Mouse (Mus musculus) left cerebral cortex, adult 8-10 months (tissue): ENCODE measurements around the gene Kcnip2. TPM values are rescaled to one million over a fixed set of nuclear protein-coding genes. Genes with fewer than 3 reads are reported as not detected.
"Not testable (repeated sequence)": the region's sequence is repeated elsewhere in the genome, so short reads cannot be mapped to it uniquely, and the experiment has no call there.

Experiments
- DNase-seq, 2 experiments: peaks; one replicate each; pipeline ENCODE4 v3.0.0; 2022; ENCODE audit warnings: low spot score in 2 of 2
- total RNA-seq, 4 experiments: library from RNA; stranded (reverse); gene quantifications; 2 replicates each; pipeline ENCODE4 v1.2.4; 2022

Gene Kcnip2
- total RNA-seq, 4 experiments from 2014 or later = 150 to 177 (median 154) TPM

- no peak for DNase-seq
These were observed 3.7 kb downstream of the Kcnip2 start for GRCm38 (mm10) chr19:45812115-45812514.

GRCm38 (mm10) chr19:45811028-45811674, 4.7 kb downstream of the Kcnip2 start:
- DNase-seq = no peak

- DNase-seq = no peak
These were observed 8.1 kb downstream of the Kcnip2 start for GRCm38 (mm10) chr19:45807732-45808131.

- not testable (repeated sequence) for DNase-seq
These were observed 10.0 kb downstream of the Kcnip2 start for GRCm38 (mm10) chr19:45805817-45806216.

GRCm38 (mm10) chr19:45804593-45805368, 11.1 kb downstream of the Kcnip2 start:
- no peak for DNase-seq

GRCm38 (mm10) chr19:45803408-45803807, 12.5 kb downstream of the Kcnip2 start:
- no peak for DNase-seq

- no peak for DNase-seq
These were observed 13.2 kb downstream of the Kcnip2 start for GRCm38 (mm10) chr19:45802702-45803101.

- no peak for DNase-seq
These were observed 19.0 kb downstream of the Kcnip2 start for GRCm38 (mm10) chr19:45796879-45797278.

- DNase-seq = no peak
These were observed 19.8 kb downstream of the Kcnip2 start for GRCm38 (mm10) chr19:45796061-45796556.

- no peak for DNase-seq
These were observed 20.4 kb downstream of the Kcnip2 start for GRCm38 (mm10) chr19:45795406-45795944.

- DNase-seq = no peak
These were observed 21.1 kb downstream of the Kcnip2 start for GRCm38 (mm10) chr19:45794718-45795117.

- no peak for DNase-seq
These were observed 23.5 kb downstream of the Kcnip2 start for GRCm38 (mm10) chr19:45792404-45792803.

- no peak for DNase-seq
These were observed 25.7 kb downstream of the Kcnip2 start for GRCm38 (mm10) chr19:45789888-45790874.

- DNase-seq = no peak
These were observed 26.5 kb downstream of the Kcnip2 start for GRCm38 (mm10) chr19:45789365-45789764.

- DNase-seq = no peak
These were observed 27.5 kb downstream of the Kcnip2 start for GRCm38 (mm10) chr19:45788337-45788736.

- no peak for DNase-seq
These were observed 28.4 kb downstream of the Kcnip2 start for GRCm38 (mm10) chr19:45787450-45787849.

- DNase-seq = no peak
These were observed 30.4 kb downstream of the Kcnip2 start for GRCm38 (mm10) chr19:45785470-45785869.

- DNase-seq = no peak
These were observed 31.8 kb downstream of the Kcnip2 start for GRCm38 (mm10) chr19:45783933-45784576.

GRCm38 (mm10) chr19:45783181-45783932, 32.5 kb downstream of the Kcnip2 start, which contains the start of gene Mgea5:
Mgea5 (minus strand) TSS chr19:45783837.
- DNase-seq = peak; percentile 93 to 98
